Mouse (Mus musculus): Measurements from ENCODE around the gene Polr2l. TPM values are rescaled to one million over a fixed set of nuclear protein-coding genes. Genes with fewer than 3 reads are reported as not detected.

The Polr2l gene
- polyA plus RNA-seq, 1 experiment, result 21.1 TPM

DNA sequence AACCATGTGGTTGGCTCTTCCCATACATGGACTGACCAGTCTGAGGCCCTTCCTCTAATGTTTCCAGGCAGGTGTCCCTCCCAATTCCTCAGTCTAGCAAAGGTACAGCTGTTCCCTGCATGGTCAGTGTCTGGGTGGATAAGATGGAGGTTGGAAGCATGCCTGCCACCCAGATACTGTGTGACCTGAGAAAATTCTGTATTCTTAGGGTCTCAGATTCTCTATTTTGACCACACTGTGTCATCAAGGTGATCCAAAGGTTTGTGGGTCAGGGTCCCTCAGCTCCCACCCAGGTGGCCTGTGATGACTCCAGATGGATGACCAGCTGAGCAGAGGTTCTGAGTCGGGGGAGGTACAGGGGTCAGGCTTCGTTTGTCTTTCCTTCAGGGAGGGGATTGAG is 10.3 kb upstream of the Polr2l start:
- TF ChIP-seq CTCF (IDR thresholded peaks at IDR 0.05; ENCODE audit: control insufficient read depth, insufficient read depth, insufficient replicate concordance, low read depth, low read length), result no peak
- no peak for TF ChIP-seq POLR2A (IDR thresholded peaks at IDR 0.05; ENCODE audit: control insufficient read depth, low read depth, low read length)
- no peak overlapping the region for H3K4me3 ChIP-seq (ENCODE audit: control insufficient read depth, low read depth, low read length)
- peaks cover 16% of the 10 kb centered on the region for H3K4me1 ChIP-seq (ENCODE audit: control insufficient read depth, insufficient read depth, low read length)
- no peak overlapping the region for H3K27ac ChIP-seq (ENCODE audit: control insufficient read depth, insufficient read depth, low read depth, low read length)
- H3K27me3 ChIP-seq (ENCODE audit: control insufficient read depth, insufficient read depth, low read length), result no peaks in the 10 kb centered on the region
- no peaks in the 10 kb centered on the region for H3K36me3 ChIP-seq (ENCODE audit: control insufficient read depth, insufficient read depth, low read length)

- no peak overlapping the region for H3K4me3 ChIP-seq (ENCODE audit: control insufficient read depth, low read depth, low read length)
- H3K4me1 ChIP-seq (ENCODE audit: control insufficient read depth, insufficient read depth, low read length), result peaks cover 16% of the 10 kb centered on the region
- H3K36me3 ChIP-seq (ENCODE audit: control insufficient read depth, insufficient read depth, low read length), result no peaks in the 10 kb centered on the region
- no peaks in the 10 kb centered on the region for H3K27me3 ChIP-seq (ENCODE audit: control insufficient read depth, insufficient read depth, low read length)
- no peak overlapping the region for H3K27ac ChIP-seq (ENCODE audit: control insufficient read depth, insufficient read depth, low read depth, low read length)
- no peak for TF ChIP-seq POLR2A (IDR thresholded peaks at IDR 0.05; ENCODE audit: control insufficient read depth, low read depth, low read length)
Measured at GRCm38 (mm10) chr7:141484186-141485120, 9.5 kb upstream of the Polr2l start.

DNA sequence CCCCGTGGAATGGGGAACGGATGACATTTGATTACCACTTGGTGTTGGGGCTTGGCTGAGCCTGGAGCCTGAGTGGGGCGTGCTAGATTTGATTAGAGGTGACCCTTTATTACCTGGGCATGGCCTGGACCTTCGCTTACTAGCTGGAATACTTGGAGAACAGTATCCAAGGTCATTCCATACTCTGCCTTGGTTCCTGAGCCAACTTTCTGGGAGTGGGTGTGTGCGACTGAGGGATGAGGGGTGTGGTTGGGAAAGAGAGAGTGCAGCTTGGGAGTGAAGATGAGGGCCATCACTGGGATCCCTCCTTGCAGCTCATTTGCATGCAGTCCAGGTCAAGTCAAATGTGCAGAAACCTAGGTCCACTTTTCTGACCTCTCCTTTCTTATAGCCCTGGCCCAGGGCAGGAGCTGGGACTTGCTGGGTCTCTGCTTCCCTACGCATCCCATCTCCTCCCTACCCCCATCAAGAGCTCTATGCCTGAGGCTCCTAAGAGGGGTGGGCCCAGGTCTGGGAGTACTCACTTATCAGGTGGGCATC is 8.3 kb upstream of the Polr2l start:
- TF ChIP-seq POLR2A (IDR thresholded peaks at IDR 0.05; ENCODE audit: control insufficient read depth, low read depth, low read length), result no peak
- Histone ChIP-seq H3K36me3 (ENCODE audit: control insufficient read depth, insufficient read depth, low read length) (no peaks in the 10 kb centered on the region), H3K4me3 (ENCODE audit: control insufficient read depth, low read depth, low read length) (no peak overlapping the region), H3K27ac (ENCODE audit: control insufficient read depth, insufficient read depth, low read depth, low read length) (no peak overlapping the region), H3K27me3 (ENCODE audit: control insufficient read depth, insufficient read depth, low read length) (no peaks in the 10 kb centered on the region), H3K4me1 (ENCODE audit: control insufficient read depth, insufficient read depth, low read length) (peaks cover 16% of the 10 kb centered on the region)

- Histone ChIP-seq H3K27me3 (ENCODE audit: control insufficient read depth, insufficient read depth, low read length) (no peaks in the 10 kb centered on the region), H3K4me1 (ENCODE audit: control insufficient read depth, insufficient read depth, low read length) (peaks cover 16% of the 10 kb centered on the region), H3K36me3 (ENCODE audit: control insufficient read depth, insufficient read depth, low read length) (no peaks in the 10 kb centered on the region), H3K27ac (ENCODE audit: control insufficient read depth, insufficient read depth, low read depth, low read length) (no peak overlapping the region), H3K4me3 (ENCODE audit: control insufficient read depth, low read depth, low read length) (peak overlapping the region; percentile 62)
- no peak for TF ChIP-seq CTCF (IDR thresholded peaks at IDR 0.05; ENCODE audit: control insufficient read depth, insufficient read depth, insufficient replicate concordance, low read depth, low read length)
- TF ChIP-seq POLR2A (IDR thresholded peaks at IDR 0.05; ENCODE audit: control insufficient read depth, low read depth, low read length), result no peak
Measured at GRCm38 (mm10) chr7:141482531-141483024, 7.6 kb upstream of the Polr2l start.

GRCm38 (mm10) chr7:141481498-141482401 is 6.8 kb upstream of the Polr2l start:
- H3K4me3 ChIP-seq (ENCODE audit: control insufficient read depth, low read depth, low read length), result peak overlapping the region; percentile 62
- H3K27ac ChIP-seq (ENCODE audit: control insufficient read depth, insufficient read depth, low read depth, low read length), result no peak overlapping the region
- H3K36me3 ChIP-seq (ENCODE audit: control insufficient read depth, insufficient read depth, low read length), result no peaks in the 10 kb centered on the region
- H3K4me1 ChIP-seq (ENCODE audit: control insufficient read depth, insufficient read depth, low read length), result peaks cover 20% of the 10 kb centered on the region
- no peaks in the 10 kb centered on the region for H3K27me3 ChIP-seq (ENCODE audit: control insufficient read depth, insufficient read depth, low read length)
- TF ChIP-seq CTCF (IDR thresholded peaks at IDR 0.05; ENCODE audit: control insufficient read depth, insufficient read depth, insufficient replicate concordance, low read depth, low read length) (peak; percentile 22; the same call in 1 of the 2 replicates), POLR2A (IDR thresholded peaks at IDR 0.05; ENCODE audit: control insufficient read depth, low read depth, low read length) (0 out of 2 replicates have a peak, but pooled peaks have one; percentile 15)

- no peaks in the 10 kb centered on the region for H3K27me3 ChIP-seq (ENCODE audit: control insufficient read depth, insufficient read depth, low read length)
- no peaks in the 10 kb centered on the region for H3K36me3 ChIP-seq (ENCODE audit: control insufficient read depth, insufficient read depth, low read length)
- H3K4me3 ChIP-seq (ENCODE audit: control insufficient read depth, low read depth, low read length), result no peak overlapping the region
- no peak overlapping the region for H3K27ac ChIP-seq (ENCODE audit: control insufficient read depth, insufficient read depth, low read depth, low read length)
- TF ChIP-seq CTCF (IDR thresholded peaks at IDR 0.05; ENCODE audit: control insufficient read depth, insufficient read depth, insufficient replicate concordance, low read depth, low read length) (peak; percentile 91; the same call in 1 of the 2 replicates), POLR2A (IDR thresholded peaks at IDR 0.05; ENCODE audit: control insufficient read depth, low read depth, low read length) (no peak)
- peaks cover 27% of the 10 kb centered on the region for H3K4me1 ChIP-seq (ENCODE audit: control insufficient read depth, insufficient read depth, low read length)
Measured at GRCm38 (mm10) chr7:141480842-141481497, 6.0 kb upstream of the Polr2l start.
